Mouse (Mus musculus): ENCODE measurements around the gene Nxpe5. TPM values are rescaled to one million over a fixed set of nuclear protein-coding genes. Genes with fewer than 3 reads are reported as not detected.

Nxpe5 gene
- polyA plus RNA-seq, 1 experiment = not detected

GRCm38 (mm10) chr5:138279585-138280424, 54.1 kb downstream of the Nxpe5 start, which contains the start of the genes Gm43720, Gpc2 and Stag3:
Gene Gm43720, minus strand, starts transcription at chr5:138279958.
Gene Gpc2, minus strand, starts transcription at chr5:138280005.
Gene Stag3, plus strand, starts transcription at chr5:138280240.
- Histone ChIP-seq H3K27ac (replicated peaks; ENCODE audit: low read depth, low read length) (no peak within 1 kb of the TSS), H3K4me3 (ENCODE audit: insufficient read depth, low read depth, low read length) (peak within 1 kb of the TSS; percentile 52), H3K4me1 (ENCODE audit: control insufficient read depth, insufficient read depth, insufficient read length, low read length) (no peaks in the 10 kb centered on the region)

- Histone ChIP-seq H3K4me1 (ENCODE audit: control insufficient read depth, insufficient read depth, insufficient read length, low read length) (no peaks in the 10 kb centered on the region), H3K4me3 (ENCODE audit: insufficient read depth, low read depth, low read length) (peak overlapping the region; percentile 52), H3K27ac (replicated peaks; ENCODE audit: low read depth, low read length) (no peak overlapping the region)
Measured at GRCm38 (mm10) chr5:138280425-138280768, 54.7 kb downstream of the Nxpe5 start.

GRCm38 (mm10) chr5:138280829-138281228, 55.1 kb downstream of the Nxpe5 start:
- Histone ChIP-seq H3K27ac (replicated peaks; ENCODE audit: low read depth, low read length) (no peak overlapping the region), H3K4me1 (ENCODE audit: control insufficient read depth, insufficient read depth, insufficient read length, low read length) (no peaks in the 10 kb centered on the region), H3K4me3 (ENCODE audit: insufficient read depth, low read depth, low read length) (no peak overlapping the region)

GRCm38 (mm10) chr5:138281798-138282197, 56.1 kb downstream of the Nxpe5 start:
- H3K4me3 ChIP-seq (ENCODE audit: insufficient read depth, low read depth, low read length) = no peak overlapping the region
- no peak overlapping the region for H3K27ac ChIP-seq (replicated peaks; ENCODE audit: low read depth, low read length)
- H3K4me1 ChIP-seq (ENCODE audit: control insufficient read depth, insufficient read depth, insufficient read length, low read length) = no peaks in the 10 kb centered on the region

GRCm38 (mm10) chr5:138283540-138283939, 57.8 kb downstream of the Nxpe5 start:
- no peak overlapping the region for H3K4me3 ChIP-seq (ENCODE audit: insufficient read depth, low read depth, low read length)
- H3K4me1 ChIP-seq (ENCODE audit: control insufficient read depth, insufficient read depth, insufficient read length, low read length) = no peaks in the 10 kb centered on the region
- H3K27ac ChIP-seq (replicated peaks; ENCODE audit: low read depth, low read length) = no peak overlapping the region

- no peak overlapping the region for H3K27ac ChIP-seq (replicated peaks; ENCODE audit: low read depth, low read length)
- H3K4me1 ChIP-seq (ENCODE audit: control insufficient read depth, insufficient read depth, insufficient read length, low read length) = no peaks in the 10 kb centered on the region
- no peak overlapping the region for H3K4me3 ChIP-seq (ENCODE audit: insufficient read depth, low read depth, low read length)
Measured at GRCm38 (mm10) chr5:138287861-138288260, 62.2 kb downstream of the Nxpe5 start.

DNA sequence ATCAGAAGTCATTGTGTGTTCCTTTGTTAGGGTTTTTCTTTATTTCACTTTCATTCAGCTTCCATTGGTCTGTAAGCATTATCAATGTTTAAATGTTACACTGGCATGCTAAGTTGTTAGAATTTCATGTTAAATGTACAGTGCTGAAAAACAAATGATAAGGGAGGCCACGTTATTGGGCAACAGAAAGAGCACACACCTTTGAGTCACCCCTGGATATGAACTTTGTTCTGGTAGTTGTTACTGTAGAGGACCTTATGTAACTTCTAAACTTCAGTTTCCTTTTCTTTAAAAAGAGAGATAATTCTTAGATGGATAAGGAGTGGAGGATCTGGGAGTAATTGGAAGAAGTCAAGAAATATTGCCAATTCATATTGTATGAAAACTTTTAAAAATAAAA, 65.9 kb downstream of the Nxpe5 start:
- H3K4me3 ChIP-seq (ENCODE audit: insufficient read depth, low read depth, low read length) = no peak overlapping the region
- H3K4me1 ChIP-seq (ENCODE audit: control insufficient read depth, insufficient read depth, insufficient read length, low read length) = no peaks in the 10 kb centered on the region
- H3K27ac ChIP-seq (replicated peaks; ENCODE audit: low read depth, low read length) = no peak overlapping the region

DNA sequence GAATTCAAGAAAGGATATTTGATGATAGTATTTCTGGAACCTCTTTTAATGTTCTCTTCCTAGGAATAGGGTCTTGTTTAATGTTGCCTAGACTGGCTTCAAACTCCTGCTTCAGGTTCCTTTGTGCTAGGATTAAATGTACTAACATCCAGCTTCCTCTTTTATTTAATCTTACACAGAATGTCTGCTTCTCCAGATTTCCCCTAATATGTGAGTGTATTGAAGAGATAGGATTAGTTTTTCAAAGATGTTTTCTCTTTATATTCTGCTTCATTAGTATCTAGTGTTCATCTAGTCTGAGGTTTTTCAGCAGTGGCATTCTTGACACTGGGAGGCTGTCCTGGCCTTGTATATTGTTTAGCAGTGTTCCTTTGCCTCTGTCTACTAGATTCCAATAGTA, 68.5 kb downstream of the Nxpe5 start:
- H3K4me1 ChIP-seq (ENCODE audit: control insufficient read depth, insufficient read depth, insufficient read length, low read length) = no peaks in the 10 kb centered on the region
- H3K4me3 ChIP-seq (ENCODE audit: insufficient read depth, low read depth, low read length) = no peak overlapping the region
- H3K27ac ChIP-seq (replicated peaks; ENCODE audit: low read depth, low read length) = no peak overlapping the region

- Histone ChIP-seq H3K4me3 (ENCODE audit: insufficient read depth, low read depth, low read length) (no peak overlapping the region), H3K4me1 (ENCODE audit: control insufficient read depth, insufficient read depth, insufficient read length, low read length) (no peaks in the 10 kb centered on the region), H3K27ac (replicated peaks; ENCODE audit: low read depth, low read length) (no peak overlapping the region)
Measured at GRCm38 (mm10) chr5:138299613-138300012, 73.9 kb downstream of the Nxpe5 start.

Other genes with a start within 250 kb of the Nxpe5 start
- gene Azgp1, start 244.4 kb upstream of the Nxpe5 start, polyA plus RNA-seq (2012; ENCODE audit: insufficient read depth, insufficient read length, missing spikeins) = 2.9 TPM in 1 of 2 replicates, not detected in the other
- gene Smok3a, start 204.6 kb upstream of the Nxpe5 start, polyA plus RNA-seq (2012; ENCODE audit: insufficient read depth, insufficient read length, missing spikeins) = not detected in 2 replicates
- not detected in 2 replicates for gene Smok3b, start 204.5 kb upstream of the Nxpe5 start, polyA plus RNA-seq (2012; ENCODE audit: insufficient read depth, insufficient read length, missing spikeins)
- gene Smok3c, start 172.7 kb upstream of the Nxpe5 start, polyA plus RNA-seq (2012; ENCODE audit: insufficient read depth, insufficient read length, missing spikeins) = not detected in 2 replicates
- 7.2 and 9.4 TPM in 2 replicates for gene Zkscan1, start 140.8 kb upstream of the Nxpe5 start, polyA plus RNA-seq (2012; ENCODE audit: insufficient read depth, insufficient read length, missing spikeins)
- 7.5 and 10.5 TPM in 2 replicates for gene Zscan21, start 109.0 kb upstream of the Nxpe5 start, polyA plus RNA-seq (2012; ENCODE audit: insufficient read depth, insufficient read length, missing spikeins)
- gene Zfp113, start 70.2 kb upstream of the Nxpe5 start, polyA plus RNA-seq (2012; ENCODE audit: insufficient read depth, insufficient read length, missing spikeins) = 6.6 and 6.8 TPM in 2 replicates
- gene Cops6, start 64.8 kb upstream of the Nxpe5 start, polyA plus RNA-seq (2012; ENCODE audit: insufficient read depth, insufficient read length, missing spikeins) = 150 and 170 TPM in 2 replicates
- gene Ap4m1, start 53.9 kb upstream of the Nxpe5 start, polyA plus RNA-seq (2012; ENCODE audit: insufficient read depth, insufficient read length, missing spikeins) = 12.0 and 12.4 TPM in 2 replicates
- gene Mcm7, start 53.5 kb upstream of the Nxpe5 start, polyA plus RNA-seq (2012; ENCODE audit: insufficient read depth, insufficient read length, missing spikeins) = 8.5 and 10.4 TPM in 2 replicates
- gene Taf6, start 38.4 kb upstream of the Nxpe5 start, polyA plus RNA-seq (2012; ENCODE audit: insufficient read depth, insufficient read length, missing spikeins) = 18.0 and 22.4 TPM in 2 replicates
- gene Cnpy4, start 38.4 kb upstream of the Nxpe5 start, polyA plus RNA-seq (2012; ENCODE audit: insufficient read depth, insufficient read length, missing spikeins) = 8.0 and 11.0 TPM in 2 replicates
- gene Mblac1, start 31.6 kb upstream of the Nxpe5 start, polyA plus RNA-seq (2012; ENCODE audit: insufficient read depth, insufficient read length, missing spikeins) = 4.6 and 5.8 TPM in 2 replicates
- gene Lamtor4, start 29.6 kb downstream of the Nxpe5 start, polyA plus RNA-seq (2012; ENCODE audit: insufficient read depth, insufficient read length, missing spikeins) = 102 and 115 TPM in 2 replicates
- gene BC037034, start 38.1 kb downstream of the Nxpe5 start, polyA plus RNA-seq (2012; ENCODE audit: insufficient read depth, insufficient read length, missing spikeins) = 5.1 and 7.1 TPM in 2 replicates
- not detected in 2 replicates for gene Gal3st4, start 46.9 kb downstream of the Nxpe5 start, polyA plus RNA-seq (2012; ENCODE audit: insufficient read depth, insufficient read length, missing spikeins)
- not detected in 2 replicates for gene Gm43720, start 54.1 kb downstream of the Nxpe5 start, polyA plus RNA-seq (2012; ENCODE audit: insufficient read depth, insufficient read length, missing spikeins)
- not detected in 2 replicates for gene Gpc2, start 54.1 kb downstream of the Nxpe5 start, polyA plus RNA-seq (2012; ENCODE audit: insufficient read depth, insufficient read length, missing spikeins)
- gene Stag3, start 54.3 kb downstream of the Nxpe5 start, polyA plus RNA-seq (2012; ENCODE audit: insufficient read depth, insufficient read length, missing spikeins) = not detected in 2 replicates
- not detected in 2 replicates for gene Pvrig, start 116.1 kb downstream of the Nxpe5 start, polyA plus RNA-seq (2012; ENCODE audit: insufficient read depth, insufficient read length, missing spikeins)
- 2.7 and 3.7 TPM in 2 replicates for gene Zfp157, start 215.6 kb downstream of the Nxpe5 start, polyA plus RNA-seq (2012; ENCODE audit: insufficient read depth, insufficient read length, missing spikeins)

All from brown adipose tissue, adult 24 weeks (tissue).